Mouse (Mus musculus): ENCODE measurements around the gene Gm10053.
"Not testable (repeated sequence)": the region's sequence is repeated elsewhere in the genome, so short reads cannot be mapped to it uniquely, and the experiment has no call there.

The Gm10053 gene

GRCm38 (mm10) chr19:24875129-24875870, at the start of gene Gm10053:
TSS of gene Gm10053 (plus strand) at chr19:24875686.
- DNase-seq = not testable (repeated sequence)

GRCm38 (mm10) chr19:24842080-24842479, 33.4 kb upstream of the Gm10053 start:
- no peak for DNase-seq

GRCm38 (mm10) chr19:24845007-24845546, 30.4 kb upstream of the Gm10053 start:
- DNase-seq = no peak

- DNase-seq = no peak
These were observed 27.1 kb upstream of the Gm10053 start for GRCm38 (mm10) chr19:24848345-24848744.

- DNase-seq = no peak
These were observed 26.6 kb upstream of the Gm10053 start for GRCm38 (mm10) chr19:24848844-24849243.

GRCm38 (mm10) chr19:24851456-24852315, 23.8 kb upstream of the Gm10053 start:
- DNase-seq = no peak

- DNase-seq = no peak
These were observed 14.2 kb upstream of the Gm10053 start for GRCm38 (mm10) chr19:24861276-24861611.

- no peak for DNase-seq
These were observed 13.7 kb upstream of the Gm10053 start, which contains the start of gene Pgm5 for GRCm38 (mm10) chr19:24861612-24862451. TSS of gene Pgm5 (minus strand) at chr19:24861855.

GRCm38 (mm10) chr19:24865436-24865835, 10.1 kb upstream of the Gm10053 start:
- no peak for DNase-seq

GRCm38 (mm10) chr19:24871037-24871635, 4.3 kb upstream of the Gm10053 start:
- DNase-seq = peak; percentile 25 to 39

- DNase-seq = no peak
These were observed 1.6 kb upstream of the Gm10053 start for GRCm38 (mm10) chr19:24873873-24874272.

- DNase-seq = no peak
These were observed 5.8 kb downstream of the Gm10053 start for GRCm38 (mm10) chr19:24881237-24881636.

GRCm38 (mm10) chr19:24885504-24885903, 10.0 kb downstream of the Gm10053 start:
- peak in 1 of 2 experiments; percentile 16 for DNase-seq

GRCm38 (mm10) chr19:24886888-24887287, 11.4 kb downstream of the Gm10053 start:
- DNase-seq = no peak

- DNase-seq = no peak
These were observed 21.1 kb downstream of the Gm10053 start for GRCm38 (mm10) chr19:24896536-24896935.

GRCm38 (mm10) chr19:24897006-24897895, 21.8 kb downstream of the Gm10053 start:
- peak in 1 of 2 experiments; percentile 4 for DNase-seq

- DNase-seq = no peak
These were observed 22.6 kb downstream of the Gm10053 start for GRCm38 (mm10) chr19:24897896-24898736.

GRCm38 (mm10) chr19:24898737-24899577, 23.5 kb downstream of the Gm10053 start:
- DNase-seq = no peak

Measured in thymus, postnatal 36 days (tissue).